Mouse (Mus musculus) erythroblast, embryonic 14.5 days (primary cell): Measurements from ENCODE around the gene Kcnj15.

Experiments
- GATA1 ChIP-seq: IDR thresholded peaks from 2 replicates; pipeline ENCODE4 v1.6.1; 2012; ENCODE audit warnings: low read length, inconsistent platforms, mixed read lengths
- TAL1 ChIP-seq: IDR thresholded peaks from 3 replicates; pipeline ENCODE4 v1.6.1; 2012; ENCODE audit warnings: low read length, inconsistent platforms, mixed read lengths

DNA sequence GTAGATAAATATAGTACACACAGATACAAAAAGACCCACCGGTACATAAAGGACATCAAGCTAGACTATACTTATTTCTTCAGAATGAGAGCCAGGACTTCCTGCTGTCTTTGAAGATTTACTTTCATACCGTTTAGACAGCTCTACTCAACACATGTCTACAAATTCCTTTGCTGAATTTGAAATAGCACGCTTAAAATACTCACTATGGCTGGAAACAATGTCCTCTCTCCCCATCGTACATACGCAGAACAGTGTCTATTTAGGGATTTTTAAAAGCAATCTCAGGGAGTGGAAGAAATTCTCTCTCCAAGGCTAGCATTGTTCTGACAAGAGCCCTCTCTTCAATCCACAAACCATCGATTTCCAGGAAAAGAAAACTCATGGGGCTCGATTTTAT, 32.1 kb upstream of the Kcnj15 start:
- TF ChIP-seq GATA1 (no peak), TAL1 (no peak)
